Mouse (Mus musculus): ENCODE measurements at regions not wholly inside any gene's neighbourhood (a gene's known extent, or its start where the extent isn't known, plus 50 kb on each side); places are given as distances from the start of the nearest gene placed in this dataset.
"Not testable (repeated sequence)": the region's sequence is repeated elsewhere in the genome, so short reads cannot be mapped to it uniquely, and the experiment has no call there.

DNA sequence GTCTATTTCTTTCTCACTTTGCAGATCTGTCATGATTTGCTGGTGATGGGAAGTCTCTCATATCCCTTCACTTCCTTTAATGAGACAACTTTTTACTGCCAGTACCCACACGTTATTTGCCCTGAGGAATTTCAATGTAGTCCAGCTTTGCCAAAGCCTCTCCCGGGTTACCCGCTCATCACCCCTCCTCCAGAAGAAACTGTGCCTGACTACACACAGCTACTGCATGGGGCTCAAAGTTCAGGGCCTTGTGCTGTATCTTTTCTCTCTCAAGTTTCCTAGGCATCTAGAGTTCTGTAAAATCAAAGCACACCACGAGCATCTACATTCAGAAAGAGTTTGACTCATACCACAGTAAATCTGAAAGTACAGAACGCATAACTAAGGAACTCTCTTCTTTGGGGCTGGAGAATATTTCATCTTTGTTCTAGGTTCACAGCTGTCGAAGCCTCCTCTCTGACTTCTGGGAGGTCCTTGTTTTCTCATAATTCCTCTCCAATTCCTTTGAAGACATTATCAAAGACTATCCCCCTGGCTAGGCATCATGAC, 328.4 kb upstream of the Tmc3 start:
- no peak for DNase-seq

DNA sequence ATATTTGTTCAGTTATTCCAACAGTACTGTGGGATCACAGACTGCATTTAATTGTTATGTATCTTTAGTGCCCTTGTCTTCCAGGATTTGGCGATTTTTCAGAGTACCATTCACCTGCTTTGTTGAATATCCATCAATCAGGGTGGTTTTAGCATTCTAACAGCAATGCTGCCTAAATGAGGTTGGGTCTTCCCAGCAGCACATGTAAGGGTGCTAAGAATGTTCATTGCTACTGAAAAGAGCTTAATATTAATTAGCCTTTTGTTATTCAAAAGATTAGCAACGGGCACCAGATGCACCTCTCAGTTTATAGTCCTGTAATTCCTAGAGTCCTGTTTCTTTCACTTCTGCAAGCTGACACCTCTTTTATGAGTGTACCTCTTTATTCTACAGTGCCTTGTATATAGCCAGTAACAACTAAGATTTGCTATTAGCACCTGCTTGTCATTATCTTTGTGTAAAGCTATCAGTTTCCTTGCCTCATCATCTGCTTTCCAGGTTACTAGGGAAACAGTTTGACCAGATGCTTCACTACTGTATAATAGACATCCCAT, 326.3 kb upstream of the Tmc3 start:
- no peak for DNase-seq

GRCm38 (mm10) chr7:83261489-83261888, 323.2 kb upstream of the Tmc3 start:
- DNase-seq, result peak; percentile 3

GRCm38 (mm10) chr7:83289915-83290773, 294.6 kb upstream of the Tmc3 start:
- no peak for DNase-seq

- no peak for DNase-seq
These were observed 277.6 kb upstream of the Tmc3 start for GRCm38 (mm10) chr7:83307112-83307511.

GRCm38 (mm10) chr7:83312172-83312571, 272.6 kb upstream of the Tmc3 start:
- DNase-seq, result no peak

GRCm38 (mm10) chr7:83329809-83330412, 254.8 kb upstream of the Tmc3 start:
- DNase-seq, result no peak

- no peak for DNase-seq
These were observed 237.5 kb upstream of the Tmc3 start for GRCm38 (mm10) chr7:83347103-83347754.

- no peak for DNase-seq
These were observed 215.5 kb upstream of the Tmc3 start for GRCm38 (mm10) chr7:83369191-83369590.

- DNase-seq, result no peak
These were observed 215.1 kb upstream of the Tmc3 start for GRCm38 (mm10) chr7:83369605-83370004.

GRCm38 (mm10) chr7:83376826-83377225, 207.9 kb upstream of the Tmc3 start:
- no peak for DNase-seq

- peak; percentile 74 for DNase-seq
These were observed 203.1 kb upstream of the Tmc3 start for GRCm38 (mm10) chr7:83381381-83382181.

DNA sequence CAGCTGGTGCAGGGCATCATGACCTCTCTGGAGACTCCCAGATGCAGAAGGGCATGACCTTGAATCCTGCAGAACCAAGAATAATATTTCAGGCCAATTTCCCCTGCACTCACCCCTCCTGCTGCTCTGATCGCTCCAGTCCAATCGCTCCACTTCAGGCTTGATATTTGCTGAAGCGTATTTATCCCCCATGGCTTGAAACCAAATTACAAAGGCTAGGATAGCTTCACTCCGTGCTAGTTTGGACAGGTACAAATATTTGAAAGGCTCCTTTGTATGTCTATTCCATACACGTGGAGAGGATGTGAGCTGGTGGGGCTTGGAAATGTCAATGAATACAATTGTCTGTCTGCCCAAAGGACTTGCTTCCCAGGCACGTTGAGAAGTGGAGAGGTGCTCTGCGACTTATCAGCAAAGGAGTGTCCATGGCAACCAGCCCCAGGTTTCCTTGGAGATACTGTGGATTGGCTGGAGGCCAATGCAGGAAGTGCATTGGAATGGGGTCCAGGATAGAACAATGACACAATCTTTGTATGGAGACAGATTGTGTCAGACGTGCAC, 201.8 kb upstream of the Tmc3 start:
- DNase-seq, result peak; percentile 30

DNA sequence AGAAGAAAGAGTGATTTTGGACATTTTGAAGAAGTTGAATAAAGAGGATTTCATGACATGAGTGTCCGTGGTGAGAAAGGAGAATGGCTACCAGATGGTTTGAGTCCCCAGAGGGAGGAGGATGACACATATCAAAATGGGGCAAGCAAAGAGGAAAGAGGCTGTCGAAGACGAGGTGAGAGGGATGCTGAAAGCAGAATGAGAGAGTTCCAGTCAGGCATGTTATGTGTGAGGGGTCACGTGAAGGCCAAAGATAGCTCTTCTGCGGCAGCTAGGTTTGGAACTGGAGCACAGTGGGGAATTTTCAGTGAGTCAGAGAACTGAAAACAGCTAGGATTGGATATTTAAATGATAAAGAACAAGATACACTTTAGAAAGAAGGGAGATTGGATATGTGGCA, 193.3 kb upstream of the Tmc3 start:
- no peak for DNase-seq

DNA sequence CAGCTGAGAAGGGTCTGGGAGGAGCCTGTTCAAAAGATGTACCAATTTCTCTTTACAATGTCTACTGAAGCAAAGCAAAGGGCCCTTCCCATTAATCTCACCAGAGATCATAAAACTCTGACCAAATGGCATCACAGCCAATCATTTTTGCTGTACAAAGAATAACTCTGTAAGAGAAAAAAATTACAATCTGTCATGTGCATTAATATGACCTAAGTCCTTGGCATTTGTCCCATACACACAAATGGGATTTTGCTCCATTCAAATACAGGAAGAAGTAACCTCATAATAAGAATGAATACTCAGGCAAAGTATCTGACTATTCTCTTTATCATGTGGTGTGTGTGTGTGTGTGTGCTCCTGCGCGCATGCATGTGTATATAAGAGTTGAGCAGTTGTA, 192.5 kb upstream of the Tmc3 start:
- no peak for DNase-seq

GRCm38 (mm10) chr7:83392625-83393024, 192.1 kb upstream of the Tmc3 start:
- DNase-seq, result no peak

GRCm38 (mm10) chr7:83394156-83394555, 190.6 kb upstream of the Tmc3 start:
- DNase-seq, result no peak

DNA sequence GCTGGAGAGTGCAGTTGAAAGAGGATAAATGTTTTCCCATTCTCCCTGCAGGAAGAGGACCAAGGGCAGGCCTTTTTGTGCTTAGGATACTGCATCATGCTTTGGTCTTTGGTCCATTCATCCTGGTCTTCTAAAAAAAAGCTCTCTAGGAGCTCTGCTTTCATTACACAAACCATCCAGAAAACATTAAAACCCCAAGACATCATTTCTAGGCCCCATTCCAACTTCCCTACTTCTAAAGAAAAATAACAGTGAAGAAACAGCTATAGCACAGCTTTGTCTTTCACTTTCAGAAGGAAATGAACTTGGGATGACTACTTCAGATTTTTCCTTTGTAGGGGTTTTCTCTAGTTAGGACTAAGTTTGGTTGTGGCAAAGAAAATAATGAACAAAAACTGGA, 185.1 kb upstream of the Tmc3 start:
- no peak for DNase-seq

- no peak for DNase-seq
These were observed 183.7 kb upstream of the Tmc3 start for GRCm38 (mm10) chr7:83401001-83401400.

- DNase-seq, result not testable (repeated sequence)
These were observed 172.0 kb upstream of the Tmc3 start for GRCm38 (mm10) chr7:83412745-83413144.

DNA sequence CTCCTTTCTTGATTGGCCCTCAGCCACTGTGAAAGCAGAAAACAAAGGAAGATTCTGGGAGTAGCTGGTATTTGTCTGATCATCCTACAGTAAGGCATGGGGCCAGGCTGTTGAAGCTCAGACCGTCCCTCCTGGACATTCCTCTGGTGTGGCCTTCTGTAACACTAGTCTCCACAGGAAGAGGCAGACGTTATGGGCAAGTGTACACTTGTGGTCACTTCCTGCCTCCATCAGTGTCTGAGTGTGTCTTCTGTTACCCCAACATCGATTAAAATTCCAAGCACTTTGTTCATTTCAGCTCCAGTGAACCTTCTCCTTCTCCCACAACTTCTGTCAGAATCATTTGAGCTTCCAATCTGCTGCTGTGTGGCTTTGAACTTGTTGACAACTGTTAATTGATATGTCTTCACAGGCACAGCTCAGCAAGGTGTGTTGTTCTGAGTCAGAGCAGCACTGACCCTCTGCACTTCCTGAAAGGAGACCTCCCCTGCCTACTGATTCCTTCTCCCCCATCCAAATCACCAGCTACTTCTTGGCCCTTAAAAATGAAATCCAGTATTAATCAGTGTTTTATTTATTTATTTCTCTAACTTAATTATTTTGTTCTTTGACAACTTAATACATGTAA, 154.7 kb upstream of the Tmc3 start:
- DNase-seq, result no peak

DNA sequence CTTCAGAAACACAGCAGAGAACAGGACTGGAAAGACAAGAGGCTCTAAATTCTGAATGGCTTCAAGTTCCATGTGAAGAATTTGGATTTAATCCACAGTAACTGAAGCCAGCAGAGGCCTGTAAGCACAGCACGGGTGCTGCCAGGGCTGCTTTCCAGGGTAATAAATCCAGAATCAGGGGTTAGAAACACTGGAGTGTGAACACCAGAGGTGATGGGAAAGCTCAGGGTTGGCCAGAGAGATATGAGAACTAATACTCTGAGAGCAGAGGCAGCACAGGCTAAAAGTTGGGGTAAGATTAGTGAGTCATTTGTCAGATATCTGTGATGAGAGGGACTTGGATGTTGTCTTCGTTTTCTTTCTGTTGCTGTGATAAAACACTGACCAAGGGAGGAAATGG, 153.6 kb upstream of the Tmc3 start:
- no peak for DNase-seq
